Mouse (Mus musculus) lung, adult 2 months (tissue): ENCODE results near the gene Chdh.

Experiments
- CTCF ChIP-seq: fragments of 200-500 bp; IDR thresholded peaks from 2 replicates; pipeline ENCODE4 v1.5.1; 2011; ENCODE audit warnings: mild to moderate bottlenecking, low read length, control low read depth; ENCODE audit not compliant: insufficient read depth
- POLR2A ChIP-seq: fragments of 200-500 bp; IDR thresholded peaks from 2 replicates; pipeline ENCODE4 v1.6.1; 2011; ENCODE audit warnings: low read depth, mild to moderate bottlenecking, control low read depth, low read length, borderline replicate concordance; ENCODE audit errors: extremely low read depth

- TF ChIP-seq POLR2A (no peak), CTCF (no peak)
Observed at GRCm38 (mm10) chr14:30064864-30065263, 56.0 kb downstream of the Chdh start.
